Mouse (Mus musculus) mouse trophoblast stem cell (cell line): ENCODE results near the gene Aldh16a1.
"Not testable (repeated sequence)": the region's sequence is repeated elsewhere in the genome, so short reads cannot be mapped to it uniquely, and the experiment has no call there.

Experiments
- in situ Hi-C, 2 experiments: fragments of 300-500 bp; cut with MseI, MboI; formaldehyde crosslinking; loops; 2 replicates in 1 of 2; 3 replicates in 1 of 2; pipeline ENCODE4 v1.15.1; 2025

Gene Aldh16a1

GRCm38 (mm10) chr7:45135370-45135769 lies 19.0 kb downstream of the Aldh16a1 start:
- in situ Hi-C loops = no loop called here

- in situ Hi-C loops = no loop called here
Measured at GRCm38 (mm10) chr7:45134544-45135026, 19.8 kb downstream of the Aldh16a1 start.

- in situ Hi-C loops = no loop called here
Measured at GRCm38 (mm10) chr7:45133446-45134159, 20.8 kb downstream of the Aldh16a1 start.

GRCm38 (mm10) chr7:45131850-45132249 lies 22.5 kb downstream of the Aldh16a1 start:
- in situ Hi-C loops = no loop called here

- in situ Hi-C loops = no loop called here
Measured at GRCm38 (mm10) chr7:45129776-45130512, 24.4 kb downstream of the Aldh16a1 start.

GRCm38 (mm10) chr7:45129318-45129717 lies 25.1 kb downstream of the Aldh16a1 start:
- in situ Hi-C loops = no loop called here

GRCm38 (mm10) chr7:45128624-45129246 lies 25.6 kb downstream of the Aldh16a1 start, which contains the start of gene Rpl13a:
Rpl13a (minus strand) TSS chr7:45128761.
- in situ Hi-C loops = no loop called here

GRCm38 (mm10) chr7:45127700-45128224 lies 26.6 kb downstream of the Aldh16a1 start:
- in situ Hi-C loops = no loop called here

- in situ Hi-C loops = no loop called here
Measured at GRCm38 (mm10) chr7:45126844-45127699, 27.3 kb downstream of the Aldh16a1 start.

- in situ Hi-C loops = no loop called here
Measured at GRCm38 (mm10) chr7:45126147-45126843, 28.1 kb downstream of the Aldh16a1 start.

GRCm38 (mm10) chr7:45125649-45126048 lies 28.7 kb downstream of the Aldh16a1 start:
- in situ Hi-C loops = not testable (repeated sequence)

GRCm38 (mm10) chr7:45125144-45125600 lies 29.2 kb downstream of the Aldh16a1 start:
- in situ Hi-C loops = no loop called here

- in situ Hi-C loops = no loop called here
Measured at GRCm38 (mm10) chr7:45124224-45125143, 29.9 kb downstream of the Aldh16a1 start, which contains the start of gene Rps11. Rps11 (minus strand) TSS chr7:45124439.

- in situ Hi-C loops = no loop called here
Measured at GRCm38 (mm10) chr7:45123186-45123570, 31.2 kb downstream of the Aldh16a1 start.

- in situ Hi-C loops = no loop called here
Measured at GRCm38 (mm10) chr7:45122561-45123185, 31.7 kb downstream of the Aldh16a1 start.

- in situ Hi-C loops = no loop called here
Measured at GRCm38 (mm10) chr7:45121966-45122365, 32.4 kb downstream of the Aldh16a1 start.

- in situ Hi-C loops = no loop called here
Measured at GRCm38 (mm10) chr7:45121404-45121803, 33.0 kb downstream of the Aldh16a1 start.

GRCm38 (mm10) chr7:45119780-45120709 lies 34.3 kb downstream of the Aldh16a1 start:
- in situ Hi-C loops = no loop called here
